Mouse (Mus musculus) embryonic fibroblast, embryonic 13.5 days (primary cell): ENCODE results near the gene Myl4. TPM values are rescaled to one million over a fixed set of nuclear protein-coding genes. Genes with fewer than 3 reads are reported as not detected.

ENCODE experiments used
- H3K27ac ChIP-seq: 2 replicates; pipeline ENCODE4 v1.5.1; 2012; ENCODE audit warnings: low read length, control low read depth, inconsistent platforms; ENCODE audit not compliant: insufficient read depth
- H3K4me1 ChIP-seq: 2 replicates; pipeline ENCODE4 v1.6.1; 2011; ENCODE audit warnings: low read length; ENCODE audit not compliant: control insufficient read depth, insufficient read depth
- H3K4me3 ChIP-seq: 2 replicates; pipeline ENCODE4 v1.5.1; 2011; ENCODE audit warnings: mild to moderate bottlenecking, control low read depth, low read length; ENCODE audit not compliant: insufficient read depth
- CTCF ChIP-seq: IDR thresholded peaks from 2 replicates; pipeline ENCODE4 v1.5.1; 2011; ENCODE audit warnings: mild to moderate bottlenecking, control low read depth, low read length, moderate library complexity, borderline replicate concordance; ENCODE audit not compliant: insufficient read depth
- POLR2A ChIP-seq: IDR thresholded peaks from 2 replicates; pipeline ENCODE4 v1.6.1; 2011; ENCODE audit warnings: low read depth, mild to moderate bottlenecking, control low read depth, low read length, moderate library complexity
- polyA plus RNA-seq: library from polyadenylated mRNA; stranded (reverse); fragments of >200 nt; gene quantifications from 2 replicates; pipeline ENCODE4 v1.2.4, GENCODE M21; 2011; ENCODE audit warnings: low read depth; ENCODE audit not compliant: missing spikeins, insufficient read length

The Myl4 gene
- polyA plus RNA-seq, 1 experiment = 2.7 TPM

GRCm38 (mm10) chr11:104643236-104643635, 92.8 kb downstream of the Myl4 start:
- TF ChIP-seq POLR2A (no peak), CTCF (no peak)
- Histone ChIP-seq H3K4me1 (peaks cover 5% of the 10 kb centered on the region), H3K27ac (no peak overlapping the region), H3K4me3 (no peak overlapping the region)

Other genes with a start within 250 kb of the Myl4 start
- 55.3 and 66.2 TPM in 2 replicates for gene Kansl1, start 81.8 kb upstream of the Myl4 start, polyA plus RNA-seq
- 101 and 111 TPM in 2 replicates for gene Cdc27, start within 50 bp of the Myl4 start, polyA plus RNA-seq
- gene Itgb3, start 57.3 kb downstream of the Myl4 start, polyA plus RNA-seq = 19.2 and 28.9 TPM in 2 replicates
- 0.04 TPM in 1 of 2 replicates, not detected in the other for gene Gm11639, start 135.0 kb downstream of the Myl4 start, polyA plus RNA-seq